Mouse (Mus musculus) common myeloid progenitor, adult 5-6 weeks (primary cell): ENCODE results near the gene Grin2b. TPM values are rescaled to one million over a fixed set of nuclear protein-coding genes. Genes with fewer than 3 reads are reported as not detected.

Experiments
- ATAC-seq: replicated peaks from 2 replicates; pipeline ENCODE4 v1.8.0; 2016; ENCODE audit warnings: low read depth, mild to moderate bottlenecking, moderate TSS enrichment, inconsistent platforms; ENCODE audit not compliant: poor library complexity, severe bottlenecking
- total RNA-seq: library from RNA; stranded (forward); fragments of 200-1000, 187-1606 nt; gene quantifications from 2 replicates; pipeline ENCODE4 v1.2.3, GENCODE M21; 2017

Grin2b gene
- total RNA-seq, 1 experiment from 2014 or later = not detected

DNA sequence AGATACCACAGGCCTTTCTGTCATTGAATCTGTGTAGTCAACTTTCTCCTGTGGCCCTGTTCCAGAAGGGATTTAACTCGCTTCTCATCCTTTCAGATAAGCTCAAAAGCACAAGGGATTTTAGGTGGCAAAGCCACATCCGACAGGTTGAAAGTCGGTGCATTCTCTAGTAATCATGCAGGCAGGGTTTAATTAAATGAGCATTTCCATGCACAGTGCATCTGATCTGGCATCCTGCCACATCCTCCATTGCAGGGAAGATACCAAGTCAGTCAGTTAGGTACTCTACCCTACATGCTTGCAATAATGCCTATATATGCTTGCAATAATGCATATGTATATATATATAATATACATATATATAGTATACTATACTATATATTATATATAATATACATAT is 64.8 kb downstream of the Grin2b start:
- no peak for ATAC-seq

DNA sequence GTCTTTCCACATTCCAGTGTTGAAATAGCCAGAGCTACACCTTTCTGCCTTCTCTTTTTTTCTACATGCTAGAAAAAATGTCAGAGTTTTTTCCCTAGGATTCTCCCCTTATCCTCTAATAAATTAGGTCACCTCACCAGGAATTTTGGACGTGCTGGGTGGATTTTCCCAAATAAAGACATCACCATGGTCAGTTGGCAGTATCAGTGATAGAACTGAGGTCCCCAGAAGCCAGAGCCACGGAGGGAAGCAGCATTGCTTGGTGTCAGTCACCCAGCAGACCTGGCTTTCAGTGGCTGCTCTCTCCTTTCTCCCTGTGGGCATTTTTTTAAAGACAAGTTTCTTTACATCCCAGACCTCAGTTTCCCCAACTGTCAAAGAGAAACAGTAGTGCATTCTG is 68.1 kb downstream of the Grin2b start:
- ATAC-seq = no peak

DNA sequence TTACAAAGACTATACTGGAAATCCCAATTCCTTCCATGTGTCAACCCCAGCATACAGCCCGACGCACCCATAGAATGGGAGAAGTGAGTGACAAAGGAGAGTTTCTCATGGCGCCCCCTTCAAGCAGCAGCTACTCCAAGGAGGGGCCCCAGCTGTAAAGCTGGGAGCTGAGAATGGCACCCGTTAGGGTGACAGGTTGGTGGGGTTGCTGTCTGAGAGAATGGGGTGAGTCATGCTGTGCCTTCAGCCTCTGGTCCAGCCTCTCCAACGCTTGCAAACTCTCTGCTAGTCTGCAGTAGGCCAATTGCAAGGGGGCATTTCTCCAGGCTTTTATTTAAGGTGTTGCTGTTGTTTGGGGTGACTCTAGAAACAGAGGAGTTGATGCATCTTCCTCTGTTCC is 73.1 kb downstream of the Grin2b start:
- ATAC-seq = no peak

DNA sequence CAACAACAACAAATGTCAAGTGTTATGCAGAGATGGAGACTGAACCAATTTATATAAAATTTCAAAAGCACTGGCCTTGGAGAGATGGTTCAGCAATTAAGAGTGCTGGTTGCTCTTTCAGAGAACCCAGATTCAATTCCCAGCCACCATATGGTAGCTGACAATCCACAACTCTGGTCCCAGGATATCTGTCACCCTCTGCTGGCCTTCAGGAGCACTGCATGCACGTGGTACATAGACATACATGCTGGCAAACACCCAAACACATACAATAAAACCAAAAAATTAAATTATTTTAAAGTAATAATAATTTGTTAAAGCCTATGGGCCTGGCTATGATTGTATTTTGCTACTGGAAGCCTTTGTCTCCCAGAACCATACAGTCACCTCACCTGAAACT is 77.0 kb downstream of the Grin2b start:
- 0 out of 2 replicates have a peak, but pooled peaks have one; percentile 60 for ATAC-seq

DNA sequence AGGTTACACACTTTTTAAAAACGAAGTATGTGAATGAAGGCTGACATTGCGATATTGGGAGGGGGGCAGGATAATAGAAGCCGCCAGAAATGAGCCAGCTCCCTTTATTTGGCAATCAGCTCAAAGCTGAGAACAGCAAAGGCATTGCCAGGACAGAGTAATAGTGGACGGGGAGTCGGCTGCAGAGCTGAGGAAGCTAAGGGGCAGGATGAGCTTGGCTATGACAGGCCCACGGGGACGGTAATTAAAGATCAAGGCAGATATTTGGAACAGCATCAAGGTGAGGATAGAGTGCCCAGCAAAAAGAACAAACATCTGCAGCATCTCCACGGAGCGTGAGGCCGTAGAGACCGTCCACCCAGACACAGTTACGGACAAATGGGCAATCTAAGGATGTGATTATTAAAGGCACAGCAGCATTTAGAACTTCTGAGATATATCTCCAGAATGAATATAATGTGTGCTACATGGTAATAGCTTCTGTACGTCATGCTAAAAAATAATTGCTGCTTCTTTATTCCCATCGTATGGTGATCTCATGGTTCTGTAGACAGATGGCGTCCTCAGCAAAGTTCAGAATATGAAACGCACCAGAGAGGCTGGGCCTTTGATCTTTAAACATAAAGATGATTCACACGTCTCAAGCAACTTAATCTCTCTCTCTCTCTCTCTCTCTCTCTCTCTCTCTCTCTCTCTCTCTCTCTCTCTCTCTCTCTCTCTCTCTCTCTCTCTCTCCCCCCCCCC is 93.1 kb downstream of the Grin2b start:
- ATAC-seq = no peak

DNA sequence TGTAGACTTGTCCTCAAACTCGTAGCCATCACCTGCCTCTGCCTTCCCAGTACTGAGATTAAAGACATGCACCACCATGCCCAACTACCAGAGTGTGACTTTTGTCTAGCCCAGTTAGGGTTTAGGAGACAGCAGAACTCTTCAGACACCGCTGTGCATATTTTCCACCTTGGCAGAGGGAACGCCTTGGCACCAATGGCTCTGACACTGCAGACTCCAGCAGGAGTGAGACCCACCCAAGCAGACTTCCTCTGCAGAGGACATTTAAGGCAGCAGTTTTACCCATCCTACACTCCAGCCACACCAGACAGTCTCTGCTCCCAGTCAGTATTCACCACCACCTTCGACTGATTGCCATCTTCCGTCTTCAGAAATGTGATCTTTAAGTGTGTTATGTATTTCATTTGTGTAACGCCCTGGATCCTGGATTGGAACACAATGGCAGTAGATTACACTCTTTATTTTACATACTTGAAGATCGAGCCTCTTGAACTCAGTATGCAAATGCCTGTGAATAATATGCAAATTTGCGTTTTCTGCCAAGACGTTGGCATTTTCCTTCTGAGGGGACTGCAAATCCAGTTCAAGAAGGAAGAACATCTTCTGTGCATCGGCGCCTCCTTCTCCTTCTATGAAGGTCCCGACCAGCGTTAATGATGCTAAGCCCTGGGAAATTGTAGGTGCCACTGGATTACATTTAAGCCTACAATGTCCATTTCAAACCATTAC is 100.8 kb downstream of the Grin2b start:
- no peak for ATAC-seq

DNA sequence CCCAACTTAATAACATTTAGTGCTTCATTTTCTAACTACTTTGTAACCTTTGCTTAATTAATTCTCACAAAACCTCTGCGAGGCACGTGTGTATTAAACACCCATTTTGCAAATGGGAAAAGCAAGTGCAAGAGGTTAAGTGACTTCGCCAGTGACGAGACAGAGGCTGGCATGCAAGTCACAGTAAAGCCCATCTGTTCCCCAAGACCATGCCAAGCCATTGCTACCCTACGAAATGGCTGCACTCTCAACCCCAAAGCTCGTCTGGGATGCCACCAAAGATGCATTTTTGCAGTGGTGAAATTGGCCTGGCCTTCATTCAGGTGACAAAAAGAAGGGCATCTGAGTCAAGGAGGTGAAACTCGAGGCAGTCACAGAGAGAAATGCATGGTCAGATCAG is 103.2 kb downstream of the Grin2b start:
- ATAC-seq = no peak

DNA sequence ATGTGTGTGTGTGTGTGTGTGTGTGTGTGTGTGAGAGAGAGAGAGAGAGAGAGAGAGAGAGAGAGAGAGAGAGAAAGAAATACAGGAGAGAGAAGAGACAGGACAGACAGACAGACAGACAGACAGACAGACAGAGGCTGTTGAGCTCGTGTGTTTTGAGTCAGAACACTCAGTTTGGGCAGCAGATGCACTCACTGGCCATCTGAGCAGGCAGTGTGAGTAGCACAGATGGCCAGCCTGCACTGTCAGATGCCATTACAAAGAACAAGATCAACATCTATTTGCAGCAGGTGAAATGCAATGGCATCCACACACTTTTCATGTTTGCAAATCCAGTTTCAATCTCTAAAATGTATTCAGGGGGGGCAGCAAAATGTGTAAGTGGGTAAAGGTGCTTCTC is 120.0 kb downstream of the Grin2b start:
- no peak for ATAC-seq

DNA sequence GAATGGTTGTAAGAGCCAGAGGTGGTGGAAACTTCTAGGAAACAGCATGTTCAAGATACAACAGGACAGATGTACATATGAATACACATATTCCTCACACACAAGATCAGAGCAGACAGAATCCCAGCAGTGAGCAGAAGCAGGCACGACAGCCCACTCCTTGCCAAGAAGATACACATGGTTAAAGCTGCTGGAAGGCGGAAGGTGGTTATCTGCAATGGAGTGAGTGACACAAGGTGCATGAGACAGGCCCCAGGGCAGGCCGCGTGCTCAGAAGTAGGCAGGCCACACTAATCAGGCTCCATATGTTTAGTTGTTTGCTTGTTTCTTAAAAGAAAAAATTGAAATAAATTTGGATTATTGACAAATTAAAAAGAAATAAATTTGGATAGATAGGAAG is 123.0 kb downstream of the Grin2b start:
- no peak for ATAC-seq

DNA sequence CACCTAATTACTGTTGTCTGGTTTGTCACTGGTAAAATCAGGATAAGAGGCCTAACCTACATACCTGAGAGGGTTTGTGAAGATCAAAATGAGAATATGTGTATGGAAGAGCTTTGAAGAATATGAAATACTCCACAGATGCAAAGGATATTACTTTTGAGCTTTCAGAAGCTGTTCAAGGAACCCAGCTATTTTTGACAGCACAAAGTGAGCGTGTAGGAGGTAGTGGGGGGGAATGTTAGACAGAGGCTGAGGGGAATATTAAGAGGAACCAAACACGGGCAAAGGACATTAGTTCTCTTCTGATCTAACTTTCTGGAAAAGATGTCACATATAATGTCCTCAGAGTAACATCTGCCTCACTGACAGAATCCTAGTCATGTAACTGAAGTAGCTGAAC is 125.2 kb downstream of the Grin2b start:
- ATAC-seq = no peak

DNA sequence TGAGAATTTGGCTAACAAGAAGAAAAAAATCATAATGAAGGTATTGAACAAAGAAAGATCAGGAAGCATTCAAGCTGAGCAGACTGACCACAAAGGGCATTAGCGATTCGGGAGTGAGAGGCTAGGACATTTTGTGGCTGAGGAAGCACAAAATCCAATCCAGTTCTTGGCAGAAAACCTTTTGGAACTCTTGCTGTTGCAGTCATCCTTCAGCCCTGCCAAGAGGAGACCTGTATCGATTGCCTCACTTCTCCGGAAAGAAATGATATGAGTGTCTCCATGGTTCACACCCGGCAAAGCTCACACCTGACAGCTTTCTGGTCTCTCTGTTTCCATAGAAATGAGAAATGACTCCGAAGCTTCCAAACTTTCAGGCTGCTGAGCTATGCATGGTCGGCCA is 127.2 kb downstream of the Grin2b start:
- ATAC-seq = no peak

DNA sequence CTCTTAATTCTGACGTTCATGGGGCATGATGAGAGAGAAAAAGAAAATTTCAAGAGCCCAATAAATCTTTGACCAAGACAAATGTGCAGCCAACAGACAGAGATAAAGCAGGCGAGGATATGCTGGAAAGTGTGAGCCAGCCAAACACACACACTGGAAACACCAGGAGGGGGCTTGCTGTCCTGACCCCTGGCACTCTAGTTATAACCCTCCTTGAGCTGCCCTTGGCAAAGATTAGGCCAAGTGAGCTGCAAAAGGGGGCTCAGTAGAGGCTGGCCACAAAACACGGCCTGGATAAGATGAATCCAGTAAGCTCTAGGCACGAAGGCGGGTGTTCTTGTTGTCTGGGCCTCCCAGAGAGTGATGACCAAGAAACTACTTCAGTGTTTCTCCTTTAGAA is 128.8 kb downstream of the Grin2b start:
- no peak for ATAC-seq

DNA sequence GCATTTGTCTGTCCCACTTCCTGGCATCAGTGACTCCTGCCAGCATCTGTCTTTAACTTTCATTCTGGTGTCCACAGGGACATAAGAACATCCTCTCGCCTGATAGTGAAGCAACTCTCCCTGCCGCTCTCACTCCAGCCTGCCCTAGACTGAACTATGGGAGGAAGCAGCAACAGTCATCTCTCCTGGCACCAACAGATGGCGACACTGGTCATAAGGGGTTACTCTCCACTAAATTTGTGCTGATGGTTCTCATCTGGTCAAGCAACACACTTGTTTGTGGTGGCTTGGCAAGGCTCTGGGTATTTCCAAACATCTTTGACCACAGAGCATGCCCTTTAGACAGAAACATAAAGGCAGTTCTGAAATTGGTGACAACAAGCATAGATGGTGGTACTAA is 130.9 kb downstream of the Grin2b start:
- no peak for ATAC-seq

DNA sequence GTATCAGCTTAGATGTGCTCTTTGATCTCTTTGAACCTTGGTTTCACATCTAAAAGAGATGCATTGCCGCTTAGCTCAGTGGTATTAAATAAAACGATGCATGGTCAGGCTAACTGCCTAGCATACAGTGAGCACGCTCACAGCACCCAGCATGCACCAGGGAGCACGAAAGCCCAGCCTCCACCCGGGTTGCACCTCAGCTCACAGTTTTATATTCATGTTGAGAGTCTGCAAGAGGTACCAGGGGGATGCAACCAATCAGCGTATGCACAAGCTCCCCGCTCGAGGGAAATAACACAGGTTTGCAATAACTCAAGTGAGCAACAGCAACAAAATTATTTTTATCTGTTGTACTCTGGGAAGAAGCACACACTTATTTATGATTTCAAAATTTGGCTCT is 131.5 kb downstream of the Grin2b start:
- no peak for ATAC-seq

DNA sequence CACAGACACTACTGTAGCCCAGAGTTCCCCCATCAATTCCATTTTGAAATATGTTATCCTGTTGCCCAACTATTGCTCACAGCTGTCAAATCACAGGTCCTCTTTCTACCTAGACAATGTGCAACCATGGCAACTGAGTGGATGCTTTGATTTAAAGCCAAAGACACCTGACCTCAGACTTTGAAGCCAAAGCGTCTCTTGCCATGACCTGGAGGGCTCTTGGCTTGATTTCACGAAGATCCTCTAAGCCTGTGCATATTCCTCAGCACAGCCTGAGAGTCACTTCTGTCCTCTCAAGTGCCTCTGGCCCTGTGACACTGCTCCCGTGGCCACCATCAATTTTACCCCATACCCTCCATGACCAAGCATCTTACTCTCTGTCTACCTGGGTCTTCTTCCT is 132.4 kb downstream of the Grin2b start:
- ATAC-seq = no peak

DNA sequence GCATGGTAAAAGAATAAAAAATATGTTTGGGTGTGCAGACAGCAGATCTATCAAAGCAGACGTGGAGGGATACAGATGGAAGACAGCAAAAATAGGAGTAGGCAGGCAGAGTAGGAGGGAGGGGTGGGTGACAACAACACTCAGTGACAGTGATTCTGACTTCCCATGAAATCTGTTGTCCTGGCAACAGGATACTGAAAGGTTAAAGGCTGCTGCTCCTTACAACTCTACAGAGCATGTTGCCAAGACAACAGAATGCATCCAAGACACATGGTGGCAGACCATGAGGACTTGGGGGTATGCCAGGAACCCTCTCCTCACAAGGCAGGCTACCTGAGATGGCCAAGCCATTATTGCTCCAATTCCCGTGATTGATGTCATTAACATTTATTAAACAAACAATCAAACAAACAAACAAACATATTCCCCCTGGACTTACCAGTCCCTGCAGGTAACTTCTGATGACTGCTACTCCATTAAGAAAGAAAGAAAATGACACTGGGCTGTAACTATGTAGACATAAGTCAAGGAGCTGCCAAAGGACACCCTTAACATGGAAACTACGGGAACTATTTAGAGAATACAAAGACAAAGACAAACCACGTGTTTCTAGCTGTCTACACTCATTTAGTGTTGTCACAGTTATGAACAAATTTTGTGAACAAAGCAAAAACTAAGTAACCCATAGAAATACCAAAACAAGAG is 143.9 kb downstream of the Grin2b start:
- no peak for ATAC-seq

DNA sequence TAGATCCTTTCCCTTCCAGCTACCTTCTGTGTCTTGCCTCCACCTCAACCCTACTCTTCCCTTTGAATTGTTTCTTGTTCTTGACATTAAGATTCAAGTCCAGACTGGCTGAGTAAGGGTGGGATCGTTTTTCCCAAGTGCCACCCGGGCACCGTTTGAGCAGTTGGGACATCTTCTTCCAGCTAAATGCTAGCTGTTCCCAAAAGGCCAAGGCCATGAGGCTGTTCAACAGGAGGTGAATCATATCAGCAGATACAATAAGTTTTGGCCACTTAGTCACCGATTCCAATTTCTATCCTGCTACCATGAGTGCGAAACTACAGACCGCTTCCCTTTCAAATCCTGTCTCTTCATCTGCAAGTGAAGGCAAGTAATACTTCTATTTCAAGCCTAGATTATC is 146.4 kb downstream of the Grin2b start:
- no peak for ATAC-seq

DNA sequence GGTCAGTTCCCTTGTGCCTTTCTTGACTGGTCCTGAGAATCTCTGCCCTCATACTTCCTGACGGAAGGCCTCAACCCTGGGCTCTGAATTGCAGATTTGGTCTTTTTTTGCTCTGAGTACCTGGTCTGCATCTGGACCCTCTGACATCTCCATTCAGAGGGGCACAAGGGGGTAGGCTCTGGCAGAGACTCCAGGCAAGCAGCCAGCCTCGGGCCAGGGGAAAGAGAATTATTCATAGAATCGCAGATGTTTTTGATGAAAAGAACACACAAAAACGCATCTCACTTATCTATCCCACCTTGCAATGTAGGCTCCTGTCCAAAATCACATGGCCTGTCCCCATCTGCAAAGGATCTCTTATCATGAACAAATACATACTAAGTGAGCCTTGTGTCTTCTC is 147.5 kb downstream of the Grin2b start:
- ATAC-seq = no peak

DNA sequence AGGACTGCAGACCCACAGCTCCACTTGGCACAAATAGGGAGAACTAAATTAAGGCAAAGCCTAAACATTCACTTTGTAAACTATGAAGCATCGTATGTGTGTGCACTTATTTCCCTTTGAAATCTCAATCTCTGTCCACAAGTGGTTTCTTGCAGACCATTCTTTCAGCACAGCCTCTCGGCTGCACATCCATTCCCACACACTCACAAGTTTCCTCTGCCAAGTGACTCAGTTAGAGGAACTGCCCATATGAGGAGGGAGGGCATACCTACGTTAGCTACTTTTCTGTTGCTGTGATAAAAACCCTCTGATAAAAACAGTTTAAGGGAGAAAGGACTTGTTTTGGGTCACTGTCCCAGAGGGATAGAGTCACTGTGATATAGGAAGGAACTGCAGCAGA is 152.9 kb downstream of the Grin2b start:
- ATAC-seq = no peak

DNA sequence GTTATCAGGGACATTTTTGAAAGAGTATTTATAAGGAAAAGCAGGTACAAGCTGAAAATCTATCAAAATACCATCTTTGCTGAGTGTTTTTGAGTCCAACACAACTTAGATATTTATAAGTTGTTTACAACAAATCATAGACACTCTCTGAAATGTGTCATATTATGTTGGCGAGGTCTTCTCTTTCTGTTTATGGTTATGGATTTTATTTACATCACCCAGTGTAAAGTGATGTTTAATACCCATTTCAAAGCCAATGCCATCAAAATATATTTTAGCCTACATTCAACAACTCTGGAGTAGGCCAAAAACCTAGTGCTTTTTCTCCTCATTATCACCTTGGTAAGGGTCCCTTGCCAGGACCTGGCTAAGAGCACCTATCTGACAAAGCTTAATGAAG is 154.3 kb downstream of the Grin2b start:
- no peak for ATAC-seq
